Mouse (Mus musculus): ENCODE measurements around the gene Lgr6.

Gene Lgr6

DNA sequence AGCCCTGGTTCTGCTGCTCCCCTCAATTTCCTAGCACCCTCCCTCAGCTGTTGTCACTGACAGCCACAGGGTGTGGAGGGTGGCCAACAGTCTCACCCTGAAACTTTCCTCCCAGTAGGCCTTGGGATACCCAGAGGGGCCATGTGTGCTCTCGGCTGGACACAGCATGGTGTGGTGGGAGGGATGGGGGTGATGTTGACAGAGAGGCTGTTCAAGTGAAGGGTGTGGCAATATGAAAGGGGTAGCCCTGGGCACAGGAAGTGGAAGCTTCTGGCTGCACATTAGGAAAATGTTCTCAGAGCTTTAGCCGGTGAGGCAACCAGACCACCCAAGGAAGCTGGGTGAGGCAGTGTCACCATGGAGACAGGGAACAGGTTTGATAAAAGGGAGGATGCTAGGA is 26.1 kb downstream of the Lgr6 start:
- no peak for DNase-seq (ENCODE audit: low spot score in 2 of 2)

DNA sequence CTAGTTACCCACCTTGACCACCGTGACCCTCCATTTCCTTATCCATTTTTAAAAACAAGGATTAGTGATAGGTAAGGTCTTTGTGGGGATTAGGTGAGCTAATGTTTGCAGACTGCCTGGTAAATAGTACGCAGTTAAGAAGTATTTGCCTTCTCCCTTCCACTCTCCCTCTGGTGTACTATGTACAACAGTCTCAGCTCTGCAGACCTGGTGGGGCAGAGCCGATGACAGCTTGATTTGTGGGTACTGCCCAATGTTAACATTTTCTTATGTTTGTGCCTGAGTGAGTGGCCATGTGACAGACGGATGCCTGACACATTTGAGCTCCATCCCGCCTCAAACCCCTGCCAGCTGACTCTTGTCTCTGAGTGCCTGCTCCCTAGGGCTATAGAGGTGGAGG is 28.6 kb downstream of the Lgr6 start:
- no peak for DNase-seq (ENCODE audit: low spot score in 2 of 2)

DNA sequence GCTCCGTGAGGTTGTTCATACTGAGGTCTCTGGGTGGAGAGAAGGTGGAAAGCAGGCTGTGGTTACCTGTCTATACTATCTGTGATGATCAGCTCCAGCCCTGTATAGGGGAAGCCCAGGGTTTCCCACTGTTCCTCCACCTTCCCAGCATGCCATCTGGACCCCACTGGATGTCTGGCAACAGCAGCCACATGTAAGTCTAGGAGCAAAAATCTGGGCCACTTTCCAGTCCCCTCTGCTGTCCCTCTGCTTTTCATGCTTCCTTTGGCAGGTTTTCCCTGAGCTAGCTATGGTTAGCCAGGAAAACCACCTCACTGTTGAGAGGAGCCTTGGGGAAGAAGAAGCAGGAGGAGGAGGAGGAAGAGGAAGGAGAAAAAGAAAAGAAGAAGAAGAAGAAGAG is 29.8 kb downstream of the Lgr6 start:
- DNase-seq (ENCODE audit: low spot score in 2 of 2): no peak

DNA sequence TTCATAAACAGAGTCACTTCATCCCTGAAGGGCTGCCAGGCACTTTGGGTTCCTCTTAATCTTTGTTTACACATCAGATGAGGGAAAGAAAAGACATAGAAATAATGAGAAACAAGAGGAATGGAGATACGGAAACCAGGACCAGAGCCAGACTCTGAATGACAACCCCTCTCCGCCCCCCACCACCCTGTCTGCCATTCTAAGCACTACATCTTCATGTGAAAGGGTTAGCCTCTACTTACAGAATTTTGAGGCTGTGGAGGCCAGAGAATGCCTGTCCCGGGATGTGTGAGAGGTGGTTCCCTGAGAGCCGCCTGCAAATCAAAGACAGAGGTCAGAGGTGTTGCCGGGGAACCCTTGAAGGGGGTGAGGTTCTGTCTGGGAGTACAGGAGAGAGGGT is 32.4 kb downstream of the Lgr6 start:
- DNase-seq (ENCODE audit: low spot score in 2 of 2): no peak

DNA sequence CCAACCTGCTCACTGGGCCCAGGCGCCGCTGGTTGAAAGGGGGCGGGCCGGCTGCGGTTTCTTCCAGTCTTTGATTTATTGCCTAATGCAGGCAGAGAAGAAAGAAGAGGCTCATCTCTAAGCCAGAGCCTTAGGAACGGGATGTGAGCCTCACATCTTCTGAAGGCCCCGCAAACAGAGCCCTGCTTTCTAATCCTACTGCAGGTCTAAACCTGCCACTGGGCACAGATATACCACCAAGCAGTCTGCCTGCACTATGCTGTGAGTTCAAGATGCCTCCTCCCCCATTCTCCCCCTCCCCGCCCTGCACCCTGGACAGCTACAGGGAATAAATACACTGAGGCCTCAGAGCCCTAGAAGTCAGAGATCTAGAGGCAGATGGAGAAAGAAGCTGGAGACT is 35.2 kb downstream of the Lgr6 start:
- no peak for DNase-seq (ENCODE audit: low spot score in 2 of 2)

DNA sequence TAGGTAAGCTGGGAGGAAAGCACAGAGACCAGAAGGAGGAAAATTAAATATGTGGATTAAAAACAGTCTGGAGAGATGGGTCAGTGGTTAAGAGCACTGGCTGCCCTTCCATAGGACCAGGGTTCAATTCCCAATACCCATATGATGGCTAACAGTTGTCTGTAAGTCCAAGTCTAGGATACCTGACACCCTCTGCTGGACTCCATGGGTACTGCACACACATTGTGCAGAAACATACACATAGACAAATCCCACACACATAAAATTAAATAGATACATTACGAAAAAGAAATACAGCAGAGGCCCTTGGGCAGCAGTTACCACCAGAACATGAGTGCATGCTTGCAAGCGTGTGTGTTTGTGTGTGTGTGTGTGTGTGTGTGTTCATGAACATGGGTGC is 40.6 kb downstream of the Lgr6 start:
- DNase-seq (ENCODE audit: low spot score in 2 of 2): no peak

DNA sequence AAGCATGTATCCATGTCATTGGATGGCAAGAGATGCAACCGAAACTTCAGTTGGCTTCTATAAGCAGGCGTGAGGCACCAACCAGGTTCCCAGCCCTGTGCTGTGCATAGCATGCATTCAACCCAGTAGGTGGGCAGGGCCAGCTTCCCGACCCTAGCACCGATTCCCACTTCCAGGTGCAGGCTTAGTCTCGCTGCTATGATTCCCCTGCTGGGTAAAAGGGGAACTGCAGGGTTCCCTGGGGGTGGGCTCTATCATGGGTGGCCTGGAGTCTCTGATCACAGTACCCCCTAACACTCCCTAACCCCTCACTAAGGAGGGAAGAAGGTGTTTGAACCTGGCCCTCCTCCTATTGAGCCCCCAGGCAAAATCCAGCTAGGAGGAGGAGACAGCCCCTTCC is 42.1 kb downstream of the Lgr6 start:
- DNase-seq (ENCODE audit: low spot score in 2 of 2): no peak

DNA sequence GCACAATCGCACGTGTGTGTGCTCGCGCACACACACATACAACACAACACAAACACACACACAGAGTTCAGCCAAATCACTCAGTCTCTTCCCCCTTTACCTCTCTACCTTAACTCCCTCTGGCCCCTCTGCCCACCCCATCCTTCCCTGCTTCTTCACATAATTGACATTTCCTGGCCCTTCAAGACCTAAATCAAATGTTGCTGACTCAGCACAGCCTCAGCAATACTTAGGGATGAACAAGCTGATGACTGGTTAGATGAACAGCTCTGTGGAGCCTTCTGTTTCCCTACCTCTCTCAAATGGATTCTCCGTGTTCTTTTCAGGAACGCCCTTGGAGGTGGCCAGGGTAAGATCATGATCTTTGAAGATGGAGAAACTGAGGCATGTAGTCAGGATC is 43.8 kb downstream of the Lgr6 start:
- DNase-seq (ENCODE audit: low spot score in 2 of 2): no peak

DNA sequence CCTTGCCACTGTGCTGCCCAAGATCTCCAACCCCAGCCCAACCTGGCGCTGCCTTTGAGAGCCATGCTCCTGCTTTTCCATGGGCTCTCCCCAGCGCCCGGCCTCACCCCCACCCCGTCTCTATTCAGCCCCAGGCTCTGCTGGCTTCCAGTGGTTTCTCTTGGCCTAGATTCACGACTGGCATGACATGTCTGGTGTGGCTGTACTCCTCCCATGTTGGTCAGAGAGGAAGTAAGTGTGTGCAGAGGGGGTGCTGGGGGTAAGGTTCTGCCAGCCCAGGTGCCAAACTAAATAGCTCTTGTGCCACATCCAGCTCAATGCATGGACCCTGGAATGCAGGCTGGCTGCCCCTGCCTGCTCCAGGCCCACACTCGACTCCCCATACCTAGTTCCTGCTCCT is 44.9 kb downstream of the Lgr6 start:
- DNase-seq (ENCODE audit: low spot score in 2 of 2): no peak

DNA sequence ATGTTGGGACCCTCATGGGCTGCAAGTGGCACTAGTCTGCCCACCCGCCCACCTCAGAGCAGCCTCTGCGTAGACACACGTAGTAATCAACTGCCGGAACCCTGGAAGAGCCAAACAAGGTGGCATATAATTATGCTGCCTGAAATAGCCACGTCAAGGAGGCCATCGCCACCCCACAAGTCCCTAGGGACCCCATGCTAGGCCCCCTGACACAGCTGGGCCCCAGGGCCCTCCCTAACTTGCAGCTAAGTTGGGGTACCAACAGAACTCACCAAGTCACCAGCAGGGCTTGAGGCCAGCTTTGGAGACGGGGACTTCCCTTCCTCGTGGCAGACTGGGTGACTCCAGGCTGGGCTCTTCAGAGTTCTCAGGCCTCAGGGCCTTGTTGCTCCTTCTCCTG is 48.2 kb downstream of the Lgr6 start:
- DNase-seq (ENCODE audit: low spot score in 2 of 2): no peak

DNA sequence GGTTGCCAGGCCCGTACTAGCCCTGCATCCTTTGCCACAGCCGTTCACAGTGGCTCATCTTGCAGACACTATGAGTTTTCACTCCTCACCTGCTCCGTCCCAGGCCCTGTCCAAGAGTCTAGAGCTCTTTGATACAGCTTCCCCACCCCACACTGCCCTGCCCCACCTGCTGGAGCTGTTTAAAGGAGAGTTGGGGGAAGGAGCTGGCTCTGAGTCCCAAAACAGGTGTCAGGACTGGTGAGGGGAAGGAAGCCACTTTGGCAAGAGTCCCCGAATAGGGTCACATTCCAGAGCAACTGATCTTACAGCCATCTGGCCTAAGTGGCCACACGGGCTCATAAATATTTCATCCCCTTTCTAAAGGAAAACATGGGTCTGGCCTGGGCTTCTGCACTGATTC is 51.0 kb downstream of the Lgr6 start:
- DNase-seq (ENCODE audit: low spot score in 2 of 2): no peak

DNA sequence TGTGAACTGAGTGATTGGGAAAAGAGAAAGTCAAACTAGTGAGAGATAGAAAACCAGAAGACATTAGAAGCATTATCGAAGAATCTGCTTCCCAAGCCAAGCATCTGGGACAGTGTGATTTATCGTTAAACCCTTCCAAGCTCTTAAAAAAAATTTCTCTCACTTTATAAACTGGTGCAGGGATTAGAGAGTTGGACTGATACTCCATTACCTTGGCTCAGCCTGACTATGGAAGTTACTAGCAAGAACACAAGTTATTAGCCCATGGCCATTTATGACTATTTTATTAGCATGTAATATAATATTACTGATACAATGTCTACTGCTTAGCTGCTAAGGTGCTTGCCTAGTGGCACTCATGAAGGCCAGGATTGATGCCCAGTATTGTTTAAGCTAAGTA is 60.6 kb downstream of the Lgr6 start:
- no peak for DNase-seq (ENCODE audit: low spot score in 2 of 2)

DNA sequence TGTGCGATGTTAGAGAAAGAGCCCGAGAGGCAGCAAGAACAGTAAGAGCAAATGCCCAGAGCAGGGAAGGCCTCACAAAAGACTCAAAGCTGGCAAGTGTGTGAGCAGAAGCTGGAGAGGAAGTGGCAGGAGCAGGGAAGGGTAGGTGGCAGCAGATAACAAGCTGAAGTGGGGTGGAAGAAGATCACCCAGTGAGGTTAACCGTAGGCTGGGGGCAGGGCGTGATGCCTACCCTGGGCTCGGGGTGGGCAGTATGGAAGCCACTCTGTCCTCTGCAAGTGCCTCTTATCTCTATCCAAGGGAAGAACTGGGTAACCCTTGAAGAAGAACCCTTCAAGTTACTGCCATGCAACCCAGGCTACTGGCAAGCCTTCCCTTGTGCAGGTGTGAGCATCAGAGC is 68.8 kb downstream of the Lgr6 start:
- no peak for DNase-seq (ENCODE audit: low spot score in 2 of 2)

DNA sequence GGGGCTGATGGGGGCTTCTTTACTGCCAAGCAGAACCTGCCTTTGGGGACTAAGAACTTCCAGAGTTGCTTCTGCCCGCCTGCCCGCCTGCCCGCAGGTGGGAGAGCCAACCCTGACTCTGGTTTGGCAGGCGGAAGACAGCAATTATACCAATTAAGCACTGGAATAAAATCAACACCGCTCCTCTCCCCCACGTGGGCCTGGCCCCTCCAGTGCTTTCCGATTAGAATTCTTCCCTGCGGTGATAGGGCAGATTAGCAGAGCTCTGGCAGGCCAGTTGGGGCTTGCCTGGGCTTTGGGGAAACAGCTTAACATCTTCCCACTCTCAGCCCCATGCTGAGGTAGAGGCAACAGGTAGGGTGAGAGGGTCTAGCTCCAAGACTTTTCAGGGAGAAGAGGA is 72.4 kb downstream of the Lgr6 start:
- DNase-seq (ENCODE audit: low spot score in 2 of 2): no peak

DNA sequence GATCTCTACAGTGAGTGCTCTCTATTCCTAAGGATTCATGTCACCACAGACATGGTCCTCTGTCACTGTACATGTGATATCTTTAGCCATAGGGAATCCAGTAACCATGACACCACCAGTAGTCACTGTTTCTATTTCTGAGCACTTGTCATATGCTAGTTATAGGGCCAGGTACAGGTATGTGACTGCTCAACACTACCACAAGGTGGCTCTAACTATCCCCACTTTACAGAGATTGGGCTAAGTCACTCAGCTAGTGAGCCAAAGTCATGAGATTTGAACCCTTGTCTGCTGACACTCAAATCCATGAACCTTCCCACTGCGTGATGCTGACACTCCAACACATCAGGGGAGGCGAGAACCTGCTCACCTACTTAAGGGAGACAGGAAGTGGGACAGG is 75.0 kb downstream of the Lgr6 start:
- DNase-seq (ENCODE audit: low spot score in 2 of 2): no peak

DNA sequence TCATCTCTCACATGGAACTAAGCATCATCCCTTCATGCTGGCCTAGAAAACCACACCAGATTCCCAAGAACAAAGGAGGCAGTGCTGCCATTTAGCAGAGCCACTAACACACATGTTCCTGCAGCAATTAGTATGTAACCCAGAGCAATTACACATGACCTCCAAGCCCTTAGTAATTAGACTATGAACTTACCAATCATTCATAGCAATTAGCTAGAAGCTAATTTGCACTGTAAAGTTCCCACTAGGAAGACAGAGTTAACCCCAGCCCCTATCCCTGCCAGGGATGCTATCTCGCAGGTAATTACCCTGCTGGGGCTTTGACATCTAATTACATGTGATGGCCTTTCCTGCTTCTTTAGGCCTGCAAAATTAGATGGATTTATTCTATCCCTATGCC is 78.8 kb downstream of the Lgr6 start:
- no peak for DNase-seq (ENCODE audit: low spot score in 2 of 2)

DNA sequence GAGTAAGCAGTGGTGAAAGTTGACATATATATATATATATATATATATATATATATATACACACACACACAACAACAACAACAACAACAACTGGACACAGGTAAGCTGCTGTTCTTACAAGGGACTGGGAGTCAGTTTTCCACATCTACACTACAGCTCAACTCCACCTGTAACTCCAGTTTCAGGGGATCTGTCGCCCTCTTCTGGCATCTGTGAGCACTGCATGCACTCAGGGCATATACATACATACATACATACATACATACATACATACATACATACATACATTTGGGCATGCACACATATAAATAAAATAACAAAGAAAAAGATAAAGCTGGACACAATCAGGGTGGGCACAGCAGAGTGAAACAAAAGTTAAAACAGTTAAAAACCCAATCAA is 81.5 kb downstream of the Lgr6 start:
- DNase-seq (ENCODE audit: low spot score in 2 of 2): no peak

DNA sequence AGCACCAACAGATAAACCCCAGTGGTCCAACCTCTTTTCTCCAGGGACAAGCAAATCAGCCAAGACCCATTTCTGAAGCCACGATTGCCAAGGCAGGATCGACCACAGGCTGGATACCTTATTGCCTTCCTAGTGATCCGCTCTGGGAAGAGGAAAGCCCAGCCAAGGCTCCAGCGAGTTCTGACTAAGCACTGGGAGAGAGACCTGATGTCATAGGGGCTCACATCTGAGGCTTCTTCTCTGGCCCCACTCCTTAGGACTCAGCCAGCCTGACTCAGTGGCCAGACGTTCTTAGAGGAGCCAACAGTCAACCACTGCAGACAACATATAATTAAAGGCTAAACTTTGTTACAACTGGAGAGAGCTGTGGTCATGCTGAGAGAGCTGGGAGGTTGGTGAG is 83.1 kb downstream of the Lgr6 start:
- DNase-seq (ENCODE audit: low spot score in 2 of 2): no peak

DNA sequence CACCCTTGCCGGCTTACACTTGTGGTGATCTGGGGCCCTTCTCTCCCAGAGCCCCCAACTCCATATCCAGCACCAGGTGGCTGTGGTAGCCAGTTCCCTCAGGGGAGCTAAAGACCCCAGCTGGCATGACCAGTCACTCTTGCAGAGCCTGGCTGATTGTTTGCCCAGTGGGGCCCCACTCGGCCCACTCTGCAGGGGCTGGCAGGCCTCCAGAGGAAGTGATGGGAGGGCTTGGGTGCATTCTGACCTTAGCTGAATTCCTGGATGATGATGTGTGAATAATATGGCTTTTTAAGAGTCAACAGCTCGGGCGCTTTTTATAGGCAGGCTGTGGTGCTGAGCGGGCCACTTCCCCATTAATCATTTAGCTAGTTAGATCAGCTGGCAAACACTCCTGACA is 84.1 kb downstream of the Lgr6 start:
- DNase-seq (ENCODE audit: low spot score in 2 of 2): no peak

DNA sequence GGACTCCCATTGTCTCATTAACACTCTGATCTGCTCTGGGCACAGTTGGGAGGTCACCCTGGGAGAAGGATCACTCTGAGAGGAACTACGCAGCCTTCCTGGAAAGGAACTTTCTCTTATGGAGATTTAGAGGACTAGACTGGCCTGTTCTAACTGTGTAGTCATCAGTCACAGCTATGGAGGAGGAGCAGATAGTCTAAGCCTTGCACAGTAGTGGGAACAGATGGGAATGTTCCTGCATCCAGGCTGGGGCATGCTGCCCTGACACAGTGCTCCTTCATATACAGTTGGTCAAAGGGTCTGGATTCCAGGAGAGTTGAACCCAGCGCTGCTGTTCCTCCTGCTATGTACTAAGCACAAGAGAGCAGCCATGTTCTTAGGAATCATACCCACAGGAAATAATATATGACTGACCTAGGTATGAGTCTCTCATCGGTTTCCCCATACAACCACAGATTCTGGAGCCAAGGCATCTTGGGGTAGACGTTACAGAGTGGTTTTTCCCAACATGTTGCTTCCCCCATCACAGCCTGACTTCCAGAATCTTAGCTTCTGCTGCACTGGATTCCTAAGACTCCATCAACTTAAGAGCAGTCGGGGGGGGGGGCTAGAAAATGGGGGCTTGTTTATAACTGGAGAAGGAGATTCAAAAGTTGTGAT is 84.7 kb downstream of the Lgr6 start:
- no peak for DNase-seq (ENCODE audit: low spot score in 2 of 2)

DNA sequence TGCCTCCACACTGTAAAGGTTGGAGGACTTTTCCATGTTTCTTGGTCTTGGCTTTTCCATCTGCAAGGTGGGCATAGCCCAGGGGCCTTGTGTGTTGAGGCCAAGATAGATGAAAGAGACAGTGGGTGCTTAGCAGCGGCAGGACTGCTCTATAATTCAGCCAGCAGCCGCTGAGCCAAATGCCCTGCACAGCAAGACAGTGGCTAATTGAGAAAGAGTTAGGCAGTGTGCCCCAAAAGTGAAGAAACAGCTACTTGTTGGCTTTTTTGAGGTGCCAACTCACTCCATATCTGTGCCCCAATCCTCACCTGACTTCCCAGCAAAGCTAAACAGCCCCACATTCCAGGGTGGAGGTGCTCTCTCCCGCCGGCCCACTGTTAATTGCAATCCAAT is 85.3 kb downstream of the Lgr6 start:
- no peak for DNase-seq (ENCODE audit: low spot score in 2 of 2)

DNA sequence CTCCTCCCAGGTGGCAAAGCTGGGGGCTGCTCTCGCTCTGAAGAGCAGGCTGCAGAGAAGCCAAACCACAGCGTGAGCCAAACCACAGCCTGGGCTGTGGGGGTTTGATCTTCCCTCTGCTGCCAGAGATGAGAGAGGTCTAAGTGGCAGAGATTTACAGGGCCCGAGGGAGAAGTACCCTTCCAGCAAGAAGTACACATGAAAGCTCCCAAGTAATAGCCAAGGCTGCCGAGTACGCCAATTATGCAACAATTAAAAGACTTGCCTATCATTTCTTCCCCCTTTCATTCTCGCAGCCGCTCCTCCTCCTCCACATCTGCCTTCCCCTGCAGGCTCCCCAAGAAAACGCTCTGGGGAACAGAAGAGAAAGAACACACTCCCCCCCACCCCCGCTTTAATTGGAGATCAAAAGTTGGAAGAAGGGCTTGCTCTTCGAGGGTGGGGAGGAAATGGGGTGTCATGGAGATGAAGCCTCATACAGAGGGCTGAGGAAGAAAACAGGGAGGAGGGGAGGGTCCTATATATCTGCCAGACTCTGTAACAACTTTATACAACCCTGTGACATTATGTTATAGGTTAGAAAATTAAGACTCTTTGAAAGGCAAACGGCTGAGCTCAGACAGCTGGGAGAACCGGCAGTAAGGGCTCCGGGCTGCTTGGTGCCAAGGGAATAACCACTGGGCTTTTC is 85.8 kb downstream of the Lgr6 start:
- no peak for DNase-seq (ENCODE audit: low spot score in 2 of 2)

DNA sequence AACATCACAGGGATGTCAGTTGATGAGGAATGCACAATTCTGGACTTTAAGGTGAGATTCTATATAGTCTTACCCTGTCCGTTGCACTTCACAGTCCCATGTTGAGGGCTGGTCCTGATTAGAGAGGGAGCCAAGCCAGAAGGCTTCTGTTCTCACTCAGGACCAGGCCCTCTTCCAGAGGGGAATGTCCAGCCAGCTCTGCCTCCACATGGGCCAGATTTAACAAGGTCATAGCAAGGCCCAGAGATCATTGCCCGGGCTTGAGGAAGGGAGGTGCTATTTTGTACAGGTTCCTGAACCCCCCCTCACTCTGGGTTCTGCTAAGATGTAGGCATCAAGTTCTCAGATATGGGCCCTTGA is 87.4 kb downstream of the Lgr6 start:
- DNase-seq (ENCODE audit: low spot score in 2 of 2): no peak

Data from natural killer cell, adult 2 months (primary cell).